Mouse (Mus musculus) macrophage (primary cell): ENCODE measurements around the gene Rtp4. TPM values are rescaled to one million over a fixed set of nuclear protein-coding genes. Genes with fewer than 3 reads are reported as not detected.

ENCODE experiments used
- H3K27ac ChIP-seq: fragments of 350-480 bp; formaldehyde crosslinking; 2 replicates; pipeline ENCODE4 v1.9.0; 2021
- H3K36me3 ChIP-seq: fragments of 350-480 bp; formaldehyde crosslinking; 2 replicates; pipeline ENCODE4 v1.9.0; 2021; ENCODE audit errors: inconsistent target
- H3K4me3 ChIP-seq: fragments of 350-480 bp; formaldehyde crosslinking; 2 replicates; pipeline ENCODE4 v1.9.0; 2021; ENCODE audit errors: inconsistent target
- H3K79me2 ChIP-seq: fragments of 350-480 bp; formaldehyde crosslinking; 2 replicates; pipeline ENCODE4 v1.9.0; 2021; ENCODE audit errors: inconsistent target
- WGBS: methylation state at CpG from one replicate; pipeline ENCODE4 v1.1.7; 2026; ENCODE audit warnings: inconsistent platforms; ENCODE audit not compliant: missing documents; 5-methylcytosine and 5-hydroxymethylcytosine counted together
- polyA plus RNA-seq: library from polyadenylated mRNA; stranded (reverse); fragments of 250-400 nt; gene quantifications from 3 replicates; pipeline ENCODE4 v1.2.4, GENCODE M21; 2018; ENCODE audit warnings: inconsistent platforms
- total RNA-seq, 78 experiments: library from RNA; depleted of rRNA; stranded (reverse); fragments of 250-400 nt; gene quantifications; 1 replicate in 9 of 78; 2 replicates in 24 of 78; 3 replicates in 43 of 78; 4 replicates in 2 of 78; pipeline ENCODE4 v1.2.4; 2018; ENCODE audit warnings: inconsistent platforms in 56 of 78

Gene Rtp4
- total RNA-seq (2018; cell fraction: chromatin; rRNA removed), result 100 to 1,000 TPM in 15 of 26 experiments, 10 to 100 TPM in 11; 32.0 to 204 (median 138) TPM
- 100 to 1,000 TPM; 202 to 577 (median 410) TPM for total RNA-seq (2018; cell fraction: cytosol; rRNA removed)
- total RNA-seq (2018; cell fraction: nucleus; rRNA removed), result 100 to 1,000 TPM in 25 of 26 experiments, 10 to 100 TPM in 1; 93.7 to 674 (median 401) TPM
- polyA plus RNA-seq, result 287 to 449 TPM (median 342 TPM) in 3 replicates

- 16% methylated on average over 12 of the region's 12 CpGs for WGBS
- Histone ChIP-seq H3K27ac (no peak within 1 kb of the TSS), H3K79me2 (no peaks in the 10 kb centered on the region), H3K4me3 (no peak within 1 kb of the TSS), H3K36me3 (no peaks in the 10 kb centered on the region)
Observed at GRCm38 (mm10) chr16:23520235-23520871, at the start of gene Rtp4, which contains the start of gene Masp1. TSS of gene Rtp4 (plus strand) at chr16:23520291. TSS of gene Masp1 (minus strand) at chr16:23520815.

- H3K4me3 ChIP-seq, result no peak overlapping the region
- H3K36me3 ChIP-seq, result no peaks in the 10 kb centered on the region
- H3K79me2 ChIP-seq, result no peaks in the 10 kb centered on the region
- no peak overlapping the region for H3K27ac ChIP-seq
- 95% methylated on average over 6 of the region's 6 CpGs for WGBS
Observed at GRCm38 (mm10) chr16:23471551-23471950, 48.5 kb upstream of the Rtp4 start.

- 76% methylated on average over 3 of the region's 3 CpGs for WGBS
- Histone ChIP-seq H3K36me3 (no peaks in the 10 kb centered on the region), H3K27ac (no peak overlapping the region)
Observed at GRCm38 (mm10) chr16:23472046-23472445, 48.0 kb upstream of the Rtp4 start.

GRCm38 (mm10) chr16:23475651-23476050 lies 44.4 kb upstream of the Rtp4 start:
- WGBS, result 95% methylated on average over 4 of the region's 4 CpGs
- H3K36me3 ChIP-seq, result no peaks in the 10 kb centered on the region
- no peak overlapping the region for H3K4me3 ChIP-seq
- H3K79me2 ChIP-seq, result no peaks in the 10 kb centered on the region
- no peak overlapping the region for H3K27ac ChIP-seq

More at GRCm38 (mm10) chr16:23472046-23472445, 48.0 kb upstream of the Rtp4 start:
- Histone ChIP-seq H3K79me2 (no peaks in the 10 kb centered on the region), H3K4me3 (no peak overlapping the region)

GRCm38 (mm10) chr16:23476598-23476997 lies 43.5 kb upstream of the Rtp4 start:
- no peaks in the 10 kb centered on the region for H3K36me3 ChIP-seq
- no peaks in the 10 kb centered on the region for H3K79me2 ChIP-seq
- H3K27ac ChIP-seq, result no peak overlapping the region
- H3K4me3 ChIP-seq, result no peak overlapping the region

GRCm38 (mm10) chr16:23479872-23480603 lies 40.1 kb upstream of the Rtp4 start:
- no peaks in the 10 kb centered on the region for H3K79me2 ChIP-seq
- 80% methylated on average over 5 of the region's 7 CpGs for WGBS

GRCm38 (mm10) chr16:23482218-23482617 lies 37.9 kb upstream of the Rtp4 start:
- no peak overlapping the region for H3K4me3 ChIP-seq
- H3K36me3 ChIP-seq, result no peaks in the 10 kb centered on the region
- WGBS, result 93% methylated on average over 3 of the region's 3 CpGs
- no peak overlapping the region for H3K27ac ChIP-seq
- no peaks in the 10 kb centered on the region for H3K79me2 ChIP-seq

More at GRCm38 (mm10) chr16:23479872-23480603, 40.1 kb upstream of the Rtp4 start:
- no peaks in the 10 kb centered on the region for H3K36me3 ChIP-seq
- no peak overlapping the region for H3K27ac ChIP-seq
- no peak overlapping the region for H3K4me3 ChIP-seq

GRCm38 (mm10) chr16:23482846-23483245 lies 37.2 kb upstream of the Rtp4 start:
- no peak overlapping the region for H3K4me3 ChIP-seq
- H3K27ac ChIP-seq, result no peak overlapping the region
- no peaks in the 10 kb centered on the region for H3K79me2 ChIP-seq
- H3K36me3 ChIP-seq, result no peaks in the 10 kb centered on the region
- 94% methylated on average over 12 of the region's 12 CpGs for WGBS

GRCm38 (mm10) chr16:23483292-23483691 lies 36.8 kb upstream of the Rtp4 start:
- Histone ChIP-seq H3K27ac (no peak overlapping the region), H3K36me3 (no peaks in the 10 kb centered on the region), H3K4me3 (no peak overlapping the region), H3K79me2 (no peaks in the 10 kb centered on the region)
- 91% methylated on average over 10 of the region's 10 CpGs for WGBS

GRCm38 (mm10) chr16:23492783-23493182 lies 27.3 kb upstream of the Rtp4 start:
- H3K27ac ChIP-seq, result peak overlapping the region; percentile 9; the same call in 1 of the 2 replicates
- 37% methylated on average over 4 of the region's 4 CpGs for WGBS
- no peaks in the 10 kb centered on the region for H3K79me2 ChIP-seq
- H3K36me3 ChIP-seq, result no peaks in the 10 kb centered on the region
- H3K4me3 ChIP-seq, result no peak overlapping the region

GRCm38 (mm10) chr16:23496245-23496924 lies 23.7 kb upstream of the Rtp4 start:
- H3K27ac ChIP-seq, result no peak overlapping the region

GRCm38 (mm10) chr16:23497440-23497839 lies 22.7 kb upstream of the Rtp4 start:
- no peak overlapping the region for H3K27ac ChIP-seq
- no peak overlapping the region for H3K4me3 ChIP-seq
- H3K36me3 ChIP-seq, result no peaks in the 10 kb centered on the region
- H3K79me2 ChIP-seq, result no peaks in the 10 kb centered on the region
- 70% methylated on average over 3 of the region's 3 CpGs for WGBS

More at GRCm38 (mm10) chr16:23496245-23496924, 23.7 kb upstream of the Rtp4 start:
- no peak overlapping the region for H3K4me3 ChIP-seq
- no peaks in the 10 kb centered on the region for H3K36me3 ChIP-seq
- H3K79me2 ChIP-seq, result no peaks in the 10 kb centered on the region
- 77% methylated on average over 8 of the region's 8 CpGs for WGBS

- Histone ChIP-seq H3K79me2 (no peaks in the 10 kb centered on the region), H3K36me3 (no peaks in the 10 kb centered on the region), H3K4me3 (no peak overlapping the region), H3K27ac (no peak overlapping the region)
- WGBS, result 92% methylated on average over 1 of the region's 1 CpGs
Observed at GRCm38 (mm10) chr16:23497881-23498280, 22.2 kb upstream of the Rtp4 start.

- Histone ChIP-seq H3K36me3 (no peaks in the 10 kb centered on the region), H3K27ac (0 out of 2 replicates have a peak overlapping the region, but pooled peaks have one; percentile 5), H3K4me3 (no peak overlapping the region), H3K79me2 (no peaks in the 10 kb centered on the region)
- whole genome bisulfite sequencing, result 62% methylated on average over 7 of the region's 7 CpGs
Observed at GRCm38 (mm10) chr16:23498691-23499131, 21.4 kb upstream of the Rtp4 start.
